Mouse (Mus musculus) embryonic facial prominence, embryonic 11.5 days (tissue): Measurements from ENCODE around the gene Cacng1. TPM values are rescaled to one million over a fixed set of nuclear protein-coding genes. Genes with fewer than 3 reads are reported as not detected.

Experiments used
- ATAC-seq: fragments of 200-750 bp; cut with Nextera tagmentation; replicated peaks from 2 replicates; pipeline ENCODE4 v1.8.0; 2017; ENCODE audit warnings: low read depth; ENCODE audit not compliant: insufficient number of reproducible peaks, low FRiP score, low TSS enrichment
- DNase-seq: peaks from one replicate; pipeline ENCODE4 v3.0.0-alpha.2; 2015; ENCODE audit warnings: low spot score
- H3K27ac ChIP-seq: fragments of 300-500 bp; sonication (generic); replicated peaks from 2 replicates; pipeline ENCODE4 v1.5.1; 2014; ENCODE audit warnings: mild to moderate bottlenecking, low read depth, low read length, control low read depth
- H3K27me3 ChIP-seq: fragments of 300-500 bp; sonication (generic); 2 replicates; pipeline ENCODE4 v1.6.1; 2014; ENCODE audit warnings: mild to moderate bottlenecking, low read length, moderate library complexity, mixed read lengths; ENCODE audit not compliant: control insufficient read depth, insufficient read depth
- H3K36me3 ChIP-seq: fragments of 300-500 bp; sonication (generic); replicated peaks from 2 replicates; pipeline ENCODE4 v1.6.1; 2014; ENCODE audit warnings: low read depth, mild to moderate bottlenecking, low read length, moderate library complexity, mixed read lengths; ENCODE audit not compliant: control insufficient read depth, insufficient read depth
- H3K4me1 ChIP-seq: fragments of 300-500 bp; sonication (generic); 2 replicates; pipeline ENCODE4 v1.6.1; 2014; ENCODE audit warnings: low read length, mixed read lengths; ENCODE audit not compliant: control insufficient read depth, insufficient read depth
- H3K4me2 ChIP-seq: fragments of 300-500 bp; sonication (generic); 2 replicates; pipeline ENCODE4 v1.6.1; 2014; ENCODE audit warnings: low read depth, mild to moderate bottlenecking, control low read depth, low read length, moderate library complexity
- H3K4me3 ChIP-seq: fragments of 300-500 bp; sonication (generic); 2 replicates; pipeline ENCODE4 v1.5.1; 2014; ENCODE audit warnings: low read depth, low read length, control low read depth
- H3K9ac ChIP-seq: fragments of 300-500 bp; sonication (generic); replicated peaks from 2 replicates; pipeline ENCODE4 v1.6.1; 2014; ENCODE audit warnings: mild to moderate bottlenecking, control low read depth, low read length
- H3K9me3 ChIP-seq: fragments of 300-500 bp; sonication (generic); replicated peaks from 2 replicates; pipeline ENCODE4 v1.6.1; 2016; ENCODE audit warnings: mild to moderate bottlenecking, low read length, inconsistent platforms, mixed read lengths; ENCODE audit not compliant: control insufficient read depth
- WGBS: fragments of 180-500 bp; shearing (Covaris S2); extraction: QIAGEN DNeasy Blood & Tissue Kit; methylation state at CpG from one replicate; pipeline ENCODE4 v1.1.7; 2014; 5-methylcytosine and 5-hydroxymethylcytosine counted together
- polyA plus RNA-seq: library from polyadenylated mRNA; unstranded; fragments of >200 nt; fragmentation: Nextera tagmentation; extraction: Ambion mirVana; gene quantifications from 2 replicates; pipeline ENCODE4 v1.2.1, GENCODE M21; 2014

Cacng1 gene
- polyA plus RNA-seq, 1 experiment from 2014 or later = not detected

- Histone ChIP-seq H3K4me1 (no peaks in the 10 kb centered on the region), H3K4me2 (no peak overlapping the region), H3K36me3 (peaks cover 7% of the 10 kb centered on the region), H3K4me3 (no peak overlapping the region), H3K9me3 (no peaks in the 10 kb centered on the region), H3K27me3 (no peaks in the 10 kb centered on the region), H3K9ac (no peak overlapping the region), H3K27ac (no peak overlapping the region)
- ATAC-seq (no peak), DNase-seq (no peak)
- 72% methylated on average over 9 of the region's 9 CpGs for WGBS
These were observed 33.5 kb downstream of the Cacng1 start for GRCm38 (mm10) chr11:107682694-107683355.

- DNase-seq (no peak), ATAC-seq (no peak)
- 69% methylated on average over 17 of the region's 17 CpGs for WGBS
- no peak overlapping the region for H3K4me3 ChIP-seq
- H3K27me3 ChIP-seq = no peaks in the 10 kb centered on the region
- no peaks in the 10 kb centered on the region; the same call in 1 of the 2 replicates for H3K36me3 ChIP-seq
- H3K9me3 ChIP-seq = no peaks in the 10 kb centered on the region
- no peaks in the 10 kb centered on the region for H3K4me1 ChIP-seq
- no peak overlapping the region for H3K4me2 ChIP-seq
- H3K9ac ChIP-seq = no peak overlapping the region
- no peak overlapping the region for H3K27ac ChIP-seq
These were observed 39.9 kb downstream of the Cacng1 start for GRCm38 (mm10) chr11:107676207-107676940.

- WGBS = 91% methylated on average over 10 of the region's 10 CpGs
- no peaks in the 10 kb centered on the region for H3K9me3 ChIP-seq
- no peak overlapping the region for H3K27ac ChIP-seq
- no peak for ATAC-seq
- no peak overlapping the region for H3K4me2 ChIP-seq
- H3K9ac ChIP-seq = no peak overlapping the region
- no peak overlapping the region for H3K4me3 ChIP-seq
- no peaks in the 10 kb centered on the region for H3K27me3 ChIP-seq
- H3K36me3 ChIP-seq = peaks cover 2% of the 10 kb centered on the region
- H3K4me1 ChIP-seq = no peaks in the 10 kb centered on the region
- no peak for DNase-seq
These were observed 41.1 kb downstream of the Cacng1 start for GRCm38 (mm10) chr11:107675246-107675645.

- Histone ChIP-seq H3K9me3 (no peaks in the 10 kb centered on the region), H3K4me3 (no peak overlapping the region), H3K9ac (no peak overlapping the region), H3K36me3 (peaks cover 4% of the 10 kb centered on the region), H3K4me2 (no peak overlapping the region), H3K27me3 (no peaks in the 10 kb centered on the region), H3K4me1 (no peaks in the 10 kb centered on the region), H3K27ac (no peak overlapping the region)
- DNase-seq = no peak
- ATAC-seq = no peak
- WGBS = 91% methylated on average over 8 of the region's 8 CpGs
These were observed 41.7 kb downstream of the Cacng1 start for GRCm38 (mm10) chr11:107674601-107675000.

- no peak for DNase-seq
These were observed 42.3 kb downstream of the Cacng1 start for GRCm38 (mm10) chr11:107674006-107674405.

GRCm38 (mm10) chr11:107668977-107669376, 47.3 kb downstream of the Cacng1 start:
- Histone ChIP-seq H3K4me2 (no peak overlapping the region), H3K4me1 (no peaks in the 10 kb centered on the region), H3K27ac (no peak overlapping the region), H3K36me3 (peaks cover 4% of the 10 kb centered on the region), H3K9ac (no peak overlapping the region), H3K4me3 (no peak overlapping the region), H3K27me3 (no peaks in the 10 kb centered on the region), H3K9me3 (no peaks in the 10 kb centered on the region)
- no peak for DNase-seq
- no peak for ATAC-seq
- 79% methylated on average over 4 of the region's 4 CpGs for whole genome bisulfite sequencing

More at GRCm38 (mm10) chr11:107674006-107674405, 42.3 kb downstream of the Cacng1 start:
- H3K4me2 ChIP-seq = no peak overlapping the region
- no peak overlapping the region for H3K27ac ChIP-seq
- no peaks in the 10 kb centered on the region for H3K27me3 ChIP-seq
- ATAC-seq = no peak
- no peaks in the 10 kb centered on the region for H3K9me3 ChIP-seq
- H3K36me3 ChIP-seq = peaks cover 4% of the 10 kb centered on the region
- WGBS = 86% methylated on average over 5 of the region's 5 CpGs
- no peak overlapping the region for H3K9ac ChIP-seq
- no peak overlapping the region for H3K4me3 ChIP-seq
- no peaks in the 10 kb centered on the region for H3K4me1 ChIP-seq

DNA sequence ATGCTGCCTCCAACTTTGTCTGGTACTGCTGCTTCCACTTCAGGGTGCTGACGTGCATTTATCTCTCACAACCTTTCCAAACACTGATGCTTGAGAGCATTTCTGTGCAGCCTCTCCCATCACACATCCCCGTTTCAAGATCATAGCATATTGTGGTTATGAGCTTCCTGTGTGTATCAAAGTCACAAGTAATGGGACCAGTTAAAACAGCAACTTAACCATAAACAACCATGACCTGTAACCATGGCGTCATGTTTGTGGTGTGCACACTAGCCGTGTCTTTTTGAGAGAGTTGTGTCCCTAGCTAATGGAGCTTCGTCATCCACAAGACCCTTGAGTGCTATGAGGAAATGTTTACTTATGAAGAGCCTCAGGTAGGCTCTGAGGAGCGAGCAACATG, 48.1 kb downstream of the Cacng1 start:
- Histone ChIP-seq H3K4me3 (no peak overlapping the region), H3K9me3 (no peaks in the 10 kb centered on the region), H3K36me3 (peaks cover 4% of the 10 kb centered on the region), H3K27ac (no peak overlapping the region), H3K9ac (no peak overlapping the region), H3K4me2 (no peak overlapping the region), H3K27me3 (no peaks in the 10 kb centered on the region), H3K4me1 (no peaks in the 10 kb centered on the region)
- 92% methylated on average over 6 of the region's 6 CpGs for WGBS
- ATAC-seq = no peak
- DNase-seq = no peak

DNA sequence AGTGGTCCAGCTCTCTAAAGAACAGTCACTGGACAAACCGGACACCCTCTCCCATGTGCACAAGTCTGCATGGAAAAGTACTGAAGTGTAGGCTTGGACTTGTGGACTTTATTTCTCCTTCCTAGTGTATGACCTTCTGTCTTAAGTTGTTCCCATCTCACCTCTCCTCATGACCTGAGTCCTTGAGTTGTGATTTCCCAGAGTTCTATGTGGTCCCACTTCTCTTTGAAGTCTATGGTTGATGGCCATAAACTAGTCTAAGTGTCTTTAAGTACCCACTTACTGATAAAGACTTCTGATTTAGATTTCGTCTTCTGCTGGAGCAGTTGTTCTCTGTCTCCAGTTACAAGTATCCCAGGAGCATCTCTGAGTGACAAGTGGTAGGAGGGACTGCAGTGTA, 48.8 kb downstream of the Cacng1 start:
- Histone ChIP-seq H3K4me1 (no peaks in the 10 kb centered on the region), H3K27ac (no peak overlapping the region), H3K4me2 (no peak overlapping the region), H3K36me3 (peaks cover 4% of the 10 kb centered on the region), H3K4me3 (no peak overlapping the region), H3K9me3 (no peaks in the 10 kb centered on the region), H3K9ac (no peak overlapping the region), H3K27me3 (no peaks in the 10 kb centered on the region)
- DNase-seq (no peak), ATAC-seq (no peak)
- 85% methylated on average over 2 of the region's 2 CpGs for WGBS
